Mouse (Mus musculus) T-helper 17 cell (primary cell): ENCODE measurements around the gene Plekhd1.

Source experiments
- in situ Hi-C, 2 experiments: fragments of 300-600 bp; cut with MboI, MseI; formaldehyde crosslinking; loops; 1 replicate in 1 of 2; 2 replicates in 1 of 2; pipeline ENCODE4 v1.15.1; 2025; ENCODE audit warnings: high pct_unique_total_duplicates in 2 of 2

The Plekhd1 gene

GRCm38 (mm10) chr12:80746031-80746813, 53.8 kb downstream of the Plekhd1 start:
- in situ Hi-C loops, result no loop called here

DNA sequence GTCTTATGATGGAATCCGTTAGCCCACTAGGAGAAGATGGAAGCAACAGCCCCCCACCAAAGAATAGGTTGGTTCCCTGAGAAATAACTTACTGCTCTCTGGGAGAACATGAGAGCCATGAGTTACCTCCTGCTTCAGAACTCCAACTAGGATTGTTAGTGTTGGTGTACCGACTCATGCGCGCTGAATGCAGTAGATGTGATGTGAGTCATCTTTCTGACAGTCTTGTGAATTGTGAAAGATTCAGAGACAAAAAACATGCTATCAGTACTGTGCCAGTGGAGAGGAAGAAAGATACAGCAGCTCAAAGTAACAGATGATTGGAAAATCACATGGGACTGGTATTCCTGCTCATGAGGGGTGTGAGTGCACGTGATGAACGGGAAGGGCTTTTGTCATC, 59.2 kb downstream of the Plekhd1 start:
- in situ Hi-C loops, result no loop called here

- in situ Hi-C loops, result loop anchor here in 1 of 2 experiments (5.0 kb wide), 1 partner anchor 889 kb away; no protein-coding TSS in a partner anchor
Measured at GRCm38 (mm10) chr12:80757751-80758558, 65.6 kb downstream of the Plekhd1 start.

- in situ Hi-C loops, result loop anchor here in 1 of 2 experiments (5.0 kb wide), 1 partner anchor 889 kb away; no protein-coding TSS in a partner anchor
Measured at GRCm38 (mm10) chr12:80758559-80759386, 66.4 kb downstream of the Plekhd1 start.

GRCm38 (mm10) chr12:80759387-80759712, 67.0 kb downstream of the Plekhd1 start:
- in situ Hi-C loops, result loop anchor here in 1 of 2 experiments (5.0 kb wide), 1 partner anchor 888 kb away; no protein-coding TSS in a partner anchor

DNA sequence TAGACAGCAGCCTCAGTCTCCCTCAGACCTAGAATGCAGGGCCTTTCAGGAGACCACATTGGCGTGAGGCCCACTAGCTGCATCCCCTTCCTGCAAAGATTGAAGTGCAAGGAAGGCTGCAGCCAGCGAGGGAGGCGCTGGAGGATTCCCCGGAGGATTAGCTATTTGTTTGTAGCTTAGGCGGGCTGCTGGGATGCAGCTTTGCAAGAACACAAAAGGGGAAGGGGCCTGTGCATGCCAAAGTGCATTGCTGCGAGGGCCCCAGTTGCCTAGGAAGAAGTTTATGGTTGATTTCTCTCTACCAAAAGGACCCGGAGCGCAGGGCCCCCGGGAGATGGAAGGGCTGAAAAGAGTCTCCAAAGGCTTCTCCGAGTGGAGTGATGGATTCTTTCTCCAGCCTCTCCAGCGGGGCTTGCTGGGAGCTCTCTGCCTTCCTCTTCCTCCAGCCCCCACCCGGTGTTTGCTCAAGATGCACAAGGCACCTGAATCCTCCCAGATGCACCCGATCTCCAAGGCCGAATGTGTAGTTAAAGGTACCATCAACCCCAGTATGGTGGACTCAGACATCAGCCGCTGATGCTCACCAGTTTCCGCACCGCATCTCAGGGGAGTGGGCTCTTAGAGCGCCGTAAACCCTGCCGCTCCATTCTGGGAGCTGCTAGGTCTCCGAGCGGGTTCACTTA, 67.5 kb downstream of the Plekhd1 start:
- in situ Hi-C loops, result loop anchor here in 1 of 2 experiments (5.0 kb wide), 2 partner anchors 142 to 887 kb away; no protein-coding TSS in a partner anchor

DNA sequence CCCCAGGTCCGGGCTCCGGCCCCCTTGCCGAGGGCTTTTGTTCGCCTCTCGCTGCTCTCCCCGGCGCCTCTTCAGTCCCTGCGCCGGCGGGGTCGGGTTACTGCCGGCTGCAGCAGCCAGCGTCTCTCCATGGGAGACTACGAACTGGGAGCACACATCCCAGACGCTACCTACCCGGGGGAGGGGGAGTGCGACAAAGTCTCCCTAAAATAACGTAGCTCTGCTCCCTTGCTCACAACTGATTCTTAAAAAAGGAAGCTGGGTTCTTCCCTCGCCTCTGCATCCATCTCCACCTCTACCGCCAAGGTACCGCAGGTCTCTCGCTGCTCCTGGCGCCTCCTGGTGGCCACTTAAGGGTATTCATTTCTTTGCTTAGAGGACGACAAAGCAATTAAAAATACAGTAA, 68.0 kb downstream of the Plekhd1 start, which contains the start of gene Ccdc177:
Ccdc177 (minus strand) TSS at position 292 of the 406 bp plus-strand sequence.
- in situ Hi-C loops, result loop anchor here in 1 of 2 experiments (5.0 kb wide), 1 partner anchor 142 kb away; no protein-coding TSS in a partner anchor

DNA sequence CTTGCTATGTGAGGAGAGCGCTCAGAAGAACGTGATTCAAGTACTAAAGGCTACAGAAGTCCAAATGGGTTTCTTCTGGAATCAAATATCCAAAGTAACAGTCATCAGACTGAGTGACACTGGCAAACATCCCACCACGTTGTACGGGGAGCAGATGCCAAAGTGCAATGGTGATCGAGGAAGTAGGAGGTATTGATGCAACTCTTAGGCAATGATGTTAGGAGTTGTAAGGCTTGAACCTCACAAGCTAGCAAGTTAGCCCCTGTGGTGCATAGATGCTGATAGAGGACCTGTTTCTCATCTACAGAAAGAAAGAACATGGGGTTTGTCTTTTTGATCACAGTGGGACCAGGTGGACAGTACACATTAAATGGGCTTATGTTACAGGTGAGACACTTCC, 70.6 kb downstream of the Plekhd1 start:
- in situ Hi-C loops, result loop anchor here in 1 of 2 experiments (5.0 kb wide), 1 partner anchor 139 kb away; no protein-coding TSS in a partner anchor

DNA sequence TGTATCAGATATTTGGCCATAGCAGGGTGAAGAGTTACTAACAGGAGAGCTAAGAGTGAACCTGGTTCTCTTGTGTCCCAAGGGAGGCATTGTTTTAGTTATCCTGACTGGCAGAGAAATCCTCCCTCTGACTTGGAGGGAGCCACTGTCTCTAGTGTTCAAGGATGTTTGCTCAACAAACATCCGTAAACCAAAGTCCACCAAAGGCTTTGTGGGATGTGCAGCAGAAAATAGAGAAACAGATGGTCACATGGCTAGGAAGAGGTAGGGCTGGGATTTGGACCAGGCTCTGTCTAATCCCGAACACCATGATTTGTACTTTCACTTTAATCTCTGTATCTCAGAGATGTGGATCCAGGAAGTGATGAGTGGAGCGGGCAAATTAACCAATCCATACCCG, 71.7 kb downstream of the Plekhd1 start:
- in situ Hi-C loops, result loop anchor here in 1 of 2 experiments (5.0 kb wide), 1 partner anchor 138 kb away; no protein-coding TSS in a partner anchor

DNA sequence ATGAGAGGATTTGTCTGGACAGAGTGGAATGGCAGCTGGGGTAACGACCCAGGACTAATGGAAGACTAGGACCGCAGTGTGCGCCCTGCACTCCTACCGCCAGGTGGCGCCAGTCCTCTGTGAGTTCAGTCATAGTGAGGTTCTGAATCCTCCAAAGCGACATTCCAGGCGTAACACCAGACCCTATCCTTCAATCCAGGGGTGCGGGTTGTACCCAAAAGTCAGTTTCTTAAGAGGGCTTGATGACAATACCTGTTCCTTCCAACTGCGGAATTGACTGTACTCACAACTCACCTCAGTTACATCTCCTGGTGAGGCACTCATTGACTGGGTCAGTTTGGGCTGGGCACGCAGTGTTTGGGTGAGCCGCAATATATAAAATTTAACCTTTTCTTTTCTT, 77.3 kb downstream of the Plekhd1 start:
- in situ Hi-C loops, result loop anchor here (5.0 kb wide), 2 partner anchors 128 to 753 kb away; no protein-coding TSS in a partner anchor
